In the genomic region with DNA sequence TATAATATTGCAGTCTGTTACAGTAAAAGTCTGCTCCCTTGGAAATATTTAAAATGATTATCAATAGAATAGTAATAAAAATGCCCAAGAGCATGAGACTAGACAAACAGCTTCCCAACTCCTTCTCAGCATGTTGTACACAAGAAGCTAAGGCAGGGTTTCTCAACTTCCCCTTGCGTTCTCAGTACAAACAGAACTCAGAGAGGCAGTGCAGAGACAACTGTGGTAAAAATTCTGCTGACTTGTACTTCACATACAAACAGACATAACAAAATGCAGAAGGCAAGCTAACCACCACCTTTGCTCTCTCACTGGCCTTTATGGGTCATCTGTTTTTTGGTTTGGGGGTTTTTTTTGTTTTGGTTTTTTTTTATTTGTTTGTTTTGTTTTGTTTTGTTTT, we compare ENCODE assay signal across 19 mouse cellular contexts.
"Had no signal": no experiment of that assay in that cellular context is flagged by ENCODE, and none has a peak within 500 bp of the region (broad histone marks: within the 10 kb centered on the region; RNA-seq: fewer than 3 reads in every experiment).

No protein-coding gene starts in this region.

- H3K4me3 ChIP-seq: layer of hippocampus, adult 2 months; left cerebral cortex, adult 2 months; liver, embryonic 13.5 days; midbrain, embryonic 12.5 days; midbrain, embryonic 15.5 days; neural tube, embryonic 12.5 days; neural tube, embryonic 15.5 days had no signal

- H3K36me3 ChIP-seq: liver, embryonic 13.5 days; midbrain, embryonic 12.5 days; midbrain, embryonic 15.5 days; neural tube, embryonic 12.5 days; neural tube, embryonic 15.5 days had no signal

- H3K4me1 ChIP-seq: liver, embryonic 13.5 days; midbrain, embryonic 12.5 days; midbrain, embryonic 15.5 days; neural tube, embryonic 12.5 days; neural tube, embryonic 15.5 days had no signal

- DNase-seq: kidney, adult 2 months; kidney, postnatal 25 days; layer of hippocampus, adult 9-11 months; liver, embryonic 13.5 days; lung, postnatal 10 days; lung, postnatal 36 days; retina, postnatal 1 day; right cerebral cortex, postnatal 25 days; thymus, adult 18-20 months; thymus, postnatal 36 days had no signal

- H3K27ac ChIP-seq: kidney, postnatal 0 days; layer of hippocampus, adult 2 months; left cerebral cortex, adult 2 months; liver, embryonic 13.5 days; midbrain, embryonic 12.5 days; midbrain, embryonic 15.5 days; neural tube, embryonic 12.5 days; neural tube, embryonic 15.5 days had no signal

- ATAC-seq: intestine, postnatal 0 days; midbrain, embryonic 15.5 days had no signal

- H3K9ac ChIP-seq: liver, embryonic 13.5 days; lung, embryonic 14.5 days; midbrain, embryonic 12.5 days; midbrain, embryonic 15.5 days; neural tube, embryonic 12.5 days; neural tube, embryonic 15.5 days had no signal

- H3K27me3 ChIP-seq: liver, embryonic 13.5 days; midbrain, embryonic 12.5 days; midbrain, embryonic 15.5 days; neural tube, embryonic 12.5 days; neural tube, embryonic 15.5 days had no signal
